Mouse (Mus musculus) heart, adult 2 months (tissue): ENCODE data around the gene Iqschfp. TPM values are rescaled to one million over a fixed set of nuclear protein-coding genes. Genes with fewer than 3 reads are reported as not detected.

ENCODE experiments used
- DNase-seq, 2 experiments: peaks; one replicate each; pipeline ENCODE4 v3.0.0; 2021
- H3K27ac ChIP-seq: fragments of 200-600 bp; 2 replicates; pipeline ENCODE4 v1.8.1; 2022
- H3K27me3 ChIP-seq: fragments of 200-500 bp; 2 replicates; pipeline ENCODE4 v1.6.1; 2012; ENCODE audit warnings: mild to moderate bottlenecking, low read length, inconsistent platforms, mixed read lengths; ENCODE audit not compliant: control insufficient read depth, insufficient read depth
- H3K36me3 ChIP-seq: fragments of 200-500 bp; 2 replicates; pipeline ENCODE4 v1.6.1; 2012; ENCODE audit warnings: low read length, inconsistent platforms; ENCODE audit not compliant: control insufficient read depth, insufficient read depth
- H3K4me1 ChIP-seq: fragments of 200-500 bp; 2 replicates; pipeline ENCODE4 v1.6.1; 2011; ENCODE audit warnings: low read length; ENCODE audit not compliant: control insufficient read depth, insufficient read depth
- H3K4me3 ChIP-seq: fragments of 200-600 bp; 2 replicates; pipeline ENCODE4 v1.8.1; 2022
- H3K79me2 ChIP-seq: fragments of 200-500 bp; replicated peaks from 2 replicates; pipeline ENCODE4 v1.6.1; 2012; ENCODE audit warnings: mild to moderate bottlenecking, inconsistent platforms, low read length, moderate library complexity, mixed read lengths; ENCODE audit not compliant: control insufficient read depth, insufficient read depth
- H3K9ac ChIP-seq: fragments of 200-500 bp; 2 replicates; pipeline ENCODE4 v1.6.1; 2012; ENCODE audit warnings: low read depth, mild to moderate bottlenecking, control low read depth, inconsistent platforms, low read length, mixed read lengths
- CTCF ChIP-seq: fragments of 200-600 bp; IDR thresholded peaks from 2 replicates; pipeline ENCODE4 v1.8.1; 2022; ENCODE audit warnings: antibody characterized with exemption, mild to moderate bottlenecking, moderate library complexity
- EP300 ChIP-seq: fragments of 200-500 bp; IDR thresholded peaks from 2 replicates; pipeline ENCODE4 v1.6.1; 2011; ENCODE audit warnings: low read depth, low read length, control low read depth; ENCODE audit not compliant: insufficient read depth
- POLR2A ChIP-seq: fragments of 200-500 bp; IDR thresholded peaks from 2 replicates; pipeline ENCODE4 v1.6.1; 2011; ENCODE audit warnings: mild to moderate bottlenecking, low read depth, low read length, control low read depth; ENCODE audit not compliant: insufficient read depth
- WGBS: fragments of 180-500 bp; shearing (Covaris S2); methylation state at CpG from one replicate; pipeline ENCODE4 v1.1.7; 2018; 5-methylcytosine and 5-hydroxymethylcytosine counted together
- intact Hi-C: fragments of 180-260 bp; cut with DNase I; formaldehyde crosslinking; loops from one replicate; pipeline ENCODE4 v1.15.1; 2025
- polyA plus RNA-seq: library from polyadenylated mRNA; depleted of rRNA; stranded (reverse); fragments of >200 nt; gene quantifications from 2 replicates; pipeline ENCODE4 v1.2.3, GENCODE M21; 2012
- total RNA-seq, 2 experiments: library from RNA; stranded (reverse); gene quantifications; 2 replicates each; pipeline ENCODE4 v1.2.3; 2021

Gene Iqschfp
- total and polyA plus RNA-seq, 3 experiments = not detected

DNA sequence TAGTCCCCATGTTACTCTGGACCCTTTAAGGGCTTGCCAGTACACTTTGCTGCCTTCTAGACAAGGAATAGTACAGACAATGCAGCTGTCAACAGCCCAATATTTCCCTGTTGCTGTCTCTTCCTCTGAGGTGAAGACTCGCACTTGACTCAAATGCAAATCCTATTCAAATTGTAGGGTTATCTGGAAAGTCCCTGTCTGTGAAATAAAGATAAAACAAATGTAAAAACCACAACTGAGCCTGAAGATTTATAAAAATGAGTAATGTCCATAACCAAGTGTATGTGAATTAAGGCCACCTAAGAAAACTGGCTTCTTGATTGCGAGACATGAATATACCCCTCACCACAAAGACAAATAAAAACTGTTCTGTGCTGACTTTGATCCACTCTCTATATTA is 347.9 kb downstream of the Iqschfp start:
- WGBS = 84% methylated on average over 2 of the region's 2 CpGs
- DNase-seq = no peak
- Histone ChIP-seq H3K4me1 (no peaks in the 10 kb centered on the region), H3K36me3 (no peaks in the 10 kb centered on the region), H3K4me3 (no peak overlapping the region), H3K27ac (no peak overlapping the region), H3K27me3 (no peaks in the 10 kb centered on the region), H3K79me2 (no peaks in the 10 kb centered on the region), H3K9ac (no peak overlapping the region)
- intact Hi-C loops = no loop called here
- TF ChIP-seq CTCF (no peak), EP300 (no peak), POLR2A (no peak)

- TF ChIP-seq CTCF (no peak), POLR2A (no peak), EP300 (no peak)
- 56% methylated on average over 3 of the region's 3 CpGs for WGBS
- DNase-seq = no peak
- Histone ChIP-seq H3K27me3 (no peaks in the 10 kb centered on the region), H3K27ac (no peak overlapping the region), H3K4me1 (no peaks in the 10 kb centered on the region), H3K4me3 (no peak overlapping the region), H3K9ac (no peak overlapping the region), H3K36me3 (no peaks in the 10 kb centered on the region), H3K79me2 (no peaks in the 10 kb centered on the region)
- intact Hi-C loops = no loop called here
These were observed 351.2 kb downstream of the Iqschfp start for GRCm38 (mm10) chr3:68243239-68243638.

GRCm38 (mm10) chr3:68246154-68246553 is 354.1 kb downstream of the Iqschfp start:
- Histone ChIP-seq H3K27ac (no peak overlapping the region), H3K9ac (no peak overlapping the region), H3K4me1 (no peaks in the 10 kb centered on the region), H3K36me3 (no peaks in the 10 kb centered on the region), H3K79me2 (no peaks in the 10 kb centered on the region), H3K27me3 (no peaks in the 10 kb centered on the region), H3K4me3 (no peak overlapping the region)
- no peak for DNase-seq
- intact Hi-C loops = no loop called here
- 60% methylated on average over 4 of the region's 4 CpGs for WGBS
- TF ChIP-seq EP300 (no peak), POLR2A (no peak), CTCF (no peak)

DNA sequence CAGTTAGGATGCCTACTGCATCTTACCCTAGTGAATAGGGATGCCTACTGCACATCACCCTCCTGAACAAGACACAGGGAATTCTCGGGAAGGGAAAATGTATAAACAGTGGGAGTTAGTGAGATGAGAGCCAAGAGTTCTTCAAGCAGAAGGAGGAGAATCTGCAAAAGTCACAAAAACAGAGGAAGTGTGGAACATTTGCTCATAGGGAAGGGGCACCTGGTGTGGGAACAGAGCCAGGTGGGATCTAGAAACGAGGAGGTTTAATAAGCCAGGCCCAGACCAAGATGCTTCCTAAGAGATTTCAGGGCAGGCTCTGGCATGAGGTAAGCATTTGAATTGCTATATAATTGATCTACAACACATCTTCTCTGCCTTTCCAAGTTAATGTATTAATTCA is 358.6 kb downstream of the Iqschfp start:
- no peaks in the 10 kb centered on the region for H3K36me3 ChIP-seq
- H3K9ac ChIP-seq = no peak overlapping the region
- no peaks in the 10 kb centered on the region for H3K27me3 ChIP-seq
- DNase-seq = no peak
- H3K4me3 ChIP-seq = no peak overlapping the region
- no peaks in the 10 kb centered on the region for H3K4me1 ChIP-seq
- H3K79me2 ChIP-seq = no peaks in the 10 kb centered on the region
- TF ChIP-seq POLR2A = no peak
- no peak overlapping the region for H3K27ac ChIP-seq
- 40% methylated on average over 2 of the region's 2 CpGs for WGBS
- intact Hi-C loops = no loop called here

GRCm38 (mm10) chr3:68252335-68252734 is 360.3 kb downstream of the Iqschfp start:
- Histone ChIP-seq H3K27ac (no peak overlapping the region), H3K27me3 (no peaks in the 10 kb centered on the region), H3K79me2 (no peaks in the 10 kb centered on the region), H3K36me3 (no peaks in the 10 kb centered on the region), H3K9ac (no peak overlapping the region), H3K4me3 (no peak overlapping the region), H3K4me1 (no peaks in the 10 kb centered on the region)
- no peak for DNase-seq
- no peak for TF ChIP-seq CTCF
- no peak for TF ChIP-seq EP300
- TF ChIP-seq POLR2A = no peak
- 70% methylated on average over 1 of the region's 1 CpGs for WGBS
- intact Hi-C loops = no loop called here

DNA sequence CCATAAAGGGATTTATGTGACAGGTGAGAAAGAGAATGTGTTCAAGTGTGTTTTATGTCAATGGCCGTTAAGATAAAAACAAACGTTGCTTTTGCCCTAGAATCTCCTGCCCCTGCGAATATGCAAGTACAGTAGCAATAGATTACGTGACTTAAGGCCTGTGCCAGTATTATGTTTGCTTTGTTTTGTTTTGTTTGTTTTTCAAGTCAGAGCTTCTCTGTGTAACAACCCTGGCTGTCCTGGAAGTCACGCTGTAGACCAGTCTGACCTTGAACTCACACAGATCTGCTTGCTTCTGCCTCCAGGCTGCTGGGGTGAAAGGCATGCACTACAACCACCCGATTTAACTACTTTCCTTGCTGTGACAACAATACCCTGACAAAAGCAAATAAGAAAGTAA is 370.3 kb downstream of the Iqschfp start:
- Histone ChIP-seq H3K79me2 (no peaks in the 10 kb centered on the region), H3K9ac (no peak overlapping the region), H3K4me3 (no peak overlapping the region), H3K27ac (no peak overlapping the region), H3K4me1 (no peaks in the 10 kb centered on the region), H3K36me3 (no peaks in the 10 kb centered on the region), H3K27me3 (no peaks in the 10 kb centered on the region)
- 72% methylated on average over 6 of the region's 6 CpGs for WGBS
- intact Hi-C loops = no loop called here
- TF ChIP-seq EP300 = no peak
- TF ChIP-seq POLR2A = no peak
- TF ChIP-seq CTCF = no peak
- DNase-seq = no peak

DNA sequence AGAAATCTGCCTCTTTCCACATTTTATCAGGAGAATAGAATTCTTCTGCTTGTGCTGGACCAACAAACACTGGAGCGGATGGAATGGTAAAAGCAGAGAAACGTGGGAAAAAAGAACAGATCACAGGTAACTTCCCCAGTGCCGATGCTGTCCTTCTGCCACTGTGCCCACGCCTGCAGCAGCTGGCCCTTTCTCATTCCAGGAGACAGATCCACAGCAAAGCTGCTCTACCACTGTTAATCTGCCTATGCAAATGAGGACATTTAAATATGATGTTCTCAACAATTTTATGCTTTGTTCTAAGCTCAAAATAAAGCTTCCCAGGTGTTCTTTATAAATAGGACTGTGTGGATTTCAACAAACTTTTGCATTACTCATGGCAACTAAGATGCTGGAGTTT is 375.9 kb downstream of the Iqschfp start:
- WGBS = 85% methylated on average over 4 of the region's 4 CpGs
- Histone ChIP-seq H3K27me3 (no peaks in the 10 kb centered on the region), H3K9ac (no peak overlapping the region), H3K4me3 (no peak overlapping the region), H3K27ac (no peak overlapping the region), H3K79me2 (no peaks in the 10 kb centered on the region), H3K4me1 (no peaks in the 10 kb centered on the region), H3K36me3 (no peaks in the 10 kb centered on the region)
- intact Hi-C loops = no loop called here
- no peak for TF ChIP-seq CTCF
- no peak for TF ChIP-seq EP300
- no peak for TF ChIP-seq POLR2A
- no peak for DNase-seq
